Mouse (Mus musculus): ENCODE results near the gene Krba1.

GRCm38 (mm10) chr6:48409726-48410343, 14.4 kb downstream of the Krba1 start:
- no peak for TF ChIP-seq CEBPB (IDR thresholded peaks at IDR 0.05; ENCODE audit: insufficient read depth, poor library complexity, severe bottlenecking)
- TF ChIP-seq TCF3 (IDR thresholded peaks at IDR 0.05; ENCODE audit: insufficient read length, low read depth) = no peak
- no peak for TF ChIP-seq POLR2AphosphoS2 (IDR thresholded peaks at IDR 0.05; ENCODE audit: insufficient read length, low read depth)
- no peak for TF ChIP-seq POLR2A (IDR thresholded peaks at IDR 0.05; ENCODE audit: insufficient read length, low read depth)
- no peak for TF ChIP-seq MYOG (IDR thresholded peaks at IDR 0.05; ENCODE audit: control insufficient read depth in 1 of 3, insufficient read depth in 1 of 3, insufficient read length in 2 of 3, low read depth in 2 of 3)
- no peak for TF ChIP-seq MAX (IDR thresholded peaks at IDR 0.05; ENCODE audit: low read depth)
- no peak for TF ChIP-seq TCF12 (IDR thresholded peaks at IDR 0.05; ENCODE audit: insufficient read depth, poor library complexity, severe bottlenecking)
- no peak for TF ChIP-seq E2F4 (IDR thresholded peaks at IDR 0.05; ENCODE audit: insufficient read depth)
- TF ChIP-seq USF1 (IDR thresholded peaks at IDR 0.05; ENCODE audit: low read depth) = no peak
- no peak for TF ChIP-seq MYOD1 (IDR thresholded peaks at IDR 0.05; ENCODE audit: control insufficient read depth in 1 of 3, insufficient read length in 2 of 3, low read depth in 2 of 3)
